Mouse (Mus musculus) Muller cell, postnatal 12 days (primary cell): ENCODE data around the gene Foxf2.

ENCODE experiments used
- DNase-seq: peaks from one replicate; pipeline ENCODE4 v3.0.0-alpha.2; 2015; ENCODE audit errors: inconsistent ontology term

The Foxf2 gene

DNA sequence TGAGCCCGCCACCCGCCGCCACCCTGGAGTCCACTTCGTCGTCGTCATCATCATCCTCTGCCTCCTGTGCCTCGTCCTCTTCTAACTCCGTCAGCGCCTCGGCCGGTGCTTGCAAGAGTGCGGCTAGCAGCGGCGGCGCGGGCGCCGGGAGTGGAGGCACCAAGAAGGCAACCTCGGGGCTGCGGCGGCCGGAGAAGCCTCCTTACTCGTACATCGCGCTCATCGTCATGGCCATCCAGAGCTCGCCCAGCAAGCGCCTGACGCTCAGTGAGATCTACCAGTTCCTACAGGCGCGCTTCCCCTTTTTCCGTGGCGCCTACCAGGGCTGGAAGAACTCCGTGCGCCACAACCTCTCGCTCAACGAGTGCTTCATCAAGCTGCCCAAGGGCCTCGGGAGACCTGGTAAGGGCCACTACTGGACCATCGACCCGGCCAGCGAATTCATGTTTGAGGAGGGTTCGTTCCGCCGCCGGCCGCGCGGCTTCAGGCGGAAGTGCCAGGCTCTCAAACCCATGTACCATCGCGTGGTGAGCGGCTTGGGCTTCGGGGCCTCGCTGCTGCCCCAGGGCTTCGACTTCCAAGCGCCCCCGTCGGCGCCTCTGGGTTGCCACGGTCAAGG lies 676 bp downstream of the Foxf2 start:
- peak; percentile 46 for DNase-seq

DNA sequence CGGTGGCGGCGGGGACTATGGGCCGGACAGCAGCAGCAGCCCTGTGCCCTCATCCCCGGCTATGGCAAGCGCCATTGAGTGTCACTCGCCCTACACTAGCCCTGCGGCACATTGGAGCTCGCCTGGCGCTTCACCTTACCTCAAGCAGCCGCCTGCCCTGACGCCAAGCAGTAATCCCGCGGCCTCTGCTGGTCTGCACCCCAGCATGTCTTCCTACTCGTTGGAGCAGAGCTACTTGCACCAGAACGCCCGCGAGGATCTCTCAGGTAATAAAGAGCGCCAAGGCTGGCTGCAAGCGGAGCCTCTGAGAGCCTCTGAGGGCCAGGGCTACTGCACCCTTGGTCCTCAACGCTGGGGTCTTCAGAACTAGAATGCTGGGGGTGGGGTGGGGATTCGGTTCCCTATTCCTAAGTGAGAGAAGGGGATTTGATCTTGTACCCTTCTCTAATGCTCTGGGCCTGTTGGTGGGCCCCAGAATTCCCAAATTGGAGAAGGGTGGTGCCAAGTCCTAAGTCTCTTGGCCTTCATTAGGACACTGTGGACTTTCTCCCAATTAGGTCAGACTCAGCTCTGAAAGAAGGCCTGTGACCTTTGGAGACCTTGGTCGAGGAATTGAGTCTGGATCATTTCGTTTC lies 1.5 kb downstream of the Foxf2 start:
- no peak for DNase-seq

DNA sequence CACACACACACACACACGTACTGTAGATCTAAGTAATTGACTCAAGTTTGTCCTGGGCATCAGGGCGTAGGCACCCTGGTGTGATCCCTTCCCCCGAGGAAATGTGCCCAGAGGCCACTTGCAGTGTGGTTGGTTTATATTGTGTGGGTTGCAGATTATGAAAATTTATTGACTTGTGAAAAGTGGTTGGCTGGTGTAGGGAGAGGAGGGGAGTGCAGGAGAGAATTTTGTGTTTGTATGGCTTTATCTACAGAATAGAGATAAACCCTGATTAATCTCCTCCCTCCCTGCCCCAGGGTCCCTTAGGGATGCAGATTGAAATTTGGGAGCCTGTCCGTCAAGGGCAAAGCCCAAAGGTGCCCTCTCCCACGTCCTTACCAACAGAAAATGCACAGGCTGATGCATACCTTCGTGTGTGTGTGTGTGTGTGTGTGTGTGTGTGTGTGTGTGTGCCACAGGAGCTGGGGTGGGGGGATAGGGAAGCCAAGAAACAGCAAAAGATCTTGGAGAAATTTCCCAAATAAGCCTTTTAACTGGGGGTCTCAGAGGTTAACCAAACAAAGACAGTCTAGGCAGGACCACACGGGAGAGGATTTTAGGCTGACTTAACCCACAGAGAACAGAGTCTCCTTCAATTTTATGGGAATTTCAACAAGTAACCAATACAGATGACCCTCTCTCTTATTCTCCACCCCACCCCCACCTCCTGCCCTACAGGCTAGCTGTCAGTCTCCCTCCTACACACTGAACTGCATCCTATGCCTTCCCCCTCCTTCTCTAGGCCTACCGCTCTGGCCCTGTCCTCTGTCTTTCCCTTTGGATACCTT lies 2.5 kb downstream of the Foxf2 start:
- no peak for DNase-seq

GRCm38 (mm10) chr13:31628691-31629180 lies 3.1 kb downstream of the Foxf2 start:
- DNase-seq, result no peak

DNA sequence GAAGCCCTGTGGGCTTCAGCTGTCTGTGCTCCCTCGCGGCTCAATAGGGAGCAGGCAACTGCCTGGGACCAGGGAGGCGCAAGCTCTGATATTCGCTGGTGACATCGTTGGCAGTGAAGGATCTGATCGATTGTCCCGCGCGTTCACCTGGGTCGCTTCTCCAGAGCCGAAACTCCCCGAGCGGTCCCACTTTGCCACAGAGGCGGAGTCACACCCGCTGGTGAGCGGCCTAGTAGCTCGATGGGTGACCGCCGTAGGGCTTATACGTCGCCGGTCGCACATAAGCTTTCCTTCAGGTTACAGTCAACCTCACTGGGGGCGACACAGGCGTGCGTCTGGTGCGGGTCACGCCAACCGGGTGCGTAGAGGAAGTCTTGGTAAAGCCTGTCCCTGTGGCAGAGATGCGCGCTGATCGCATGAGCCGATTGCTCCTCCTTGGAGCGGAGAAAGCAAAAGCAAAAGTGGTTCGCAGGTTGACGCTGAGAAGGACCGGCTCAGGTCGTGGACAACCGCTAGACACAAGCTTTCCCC lies 3.8 kb downstream of the Foxf2 start:
- DNase-seq, result peak; percentile 55

- DNase-seq, result no peak
Measured at GRCm38 (mm10) chr13:31630051-31630450, 4.4 kb downstream of the Foxf2 start.

GRCm38 (mm10) chr13:31630551-31630950 lies 4.9 kb downstream of the Foxf2 start:
- DNase-seq, result no peak

- DNase-seq, result no peak
Measured at GRCm38 (mm10) chr13:31631291-31631690, 5.7 kb downstream of the Foxf2 start.

DNA sequence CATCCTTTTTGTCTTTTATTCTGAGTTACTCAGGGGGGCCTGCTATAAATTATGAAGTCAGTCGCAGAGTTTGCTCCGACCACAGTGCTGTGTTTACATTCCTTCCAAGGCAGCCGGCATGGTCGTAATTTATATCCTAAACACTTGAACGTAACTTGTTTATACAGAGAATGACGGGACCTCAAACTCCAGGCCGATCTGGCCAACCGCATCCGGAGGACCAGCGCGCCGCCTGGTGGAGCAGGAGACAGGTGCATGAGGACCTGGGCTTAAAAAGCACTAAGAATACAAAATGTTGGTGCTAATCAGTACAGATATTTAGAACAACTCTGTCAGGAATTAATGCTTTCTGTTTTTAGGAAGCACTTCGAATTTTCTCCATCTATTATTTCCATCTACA lies 6.8 kb downstream of the Foxf2 start:
- DNase-seq, result peak; percentile 67

- DNase-seq, result no peak
Measured at GRCm38 (mm10) chr13:31633259-31633658, 7.6 kb downstream of the Foxf2 start.

- no peak for DNase-seq
Measured at GRCm38 (mm10) chr13:31635546-31635945, 9.9 kb downstream of the Foxf2 start.

GRCm38 (mm10) chr13:31641517-31641916 lies 15.9 kb downstream of the Foxf2 start:
- DNase-seq, result peak; percentile 29

DNA sequence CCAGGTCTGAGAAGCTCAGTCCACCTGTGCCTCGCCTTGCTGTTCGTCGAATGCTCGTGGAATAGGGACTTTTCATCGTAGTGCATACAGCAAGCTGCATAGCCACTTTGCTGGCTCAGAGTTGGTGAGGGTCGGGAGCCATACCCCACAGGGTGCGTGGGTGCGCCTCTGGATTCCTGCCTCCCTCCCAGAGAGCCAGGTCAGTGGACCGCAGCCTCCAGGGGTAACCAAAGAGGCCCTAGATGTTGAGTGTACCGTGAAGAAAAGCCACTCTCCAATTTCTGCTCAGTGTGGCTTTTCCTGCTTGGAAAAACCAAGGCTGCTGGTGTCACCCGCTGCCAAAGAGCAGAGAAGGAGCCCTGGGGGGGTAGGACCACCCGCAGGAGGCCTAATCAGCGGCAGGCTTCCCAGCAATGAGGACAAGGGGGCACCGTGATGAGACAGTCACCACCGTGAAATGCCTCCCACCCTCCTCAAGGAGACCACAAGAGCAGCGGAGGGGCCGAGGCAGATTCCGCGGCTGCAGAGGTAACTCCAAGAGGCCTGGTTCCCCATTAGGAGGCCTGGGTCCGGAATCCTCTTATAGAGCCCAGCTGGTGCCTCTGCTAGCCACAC lies 26.6 kb downstream of the Foxf2 start:
- no peak for DNase-seq

- no peak for DNase-seq
Measured at GRCm38 (mm10) chr13:31656249-31656648, 30.6 kb downstream of the Foxf2 start.

DNA sequence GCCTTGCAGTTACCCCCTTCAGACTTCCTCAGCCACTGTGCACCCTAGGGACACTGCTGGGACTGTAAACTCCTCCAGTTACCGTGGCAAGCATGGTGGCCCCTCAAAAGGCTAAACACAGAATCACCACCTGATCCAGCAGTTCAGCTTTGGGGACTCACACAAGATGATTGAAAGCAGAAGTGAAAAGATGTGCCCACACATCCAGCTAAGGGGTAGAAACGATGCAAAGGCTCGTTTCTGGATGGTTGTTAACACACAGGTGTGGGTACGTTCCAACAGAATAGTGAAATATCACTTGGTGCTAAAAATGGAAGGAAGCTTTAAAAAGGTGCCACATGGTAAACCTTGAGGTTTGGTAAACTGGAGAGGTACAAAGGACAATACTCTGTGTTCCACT lies 32.6 kb downstream of the Foxf2 start:
- DNase-seq, result no peak

GRCm38 (mm10) chr13:31658963-31659362 lies 33.3 kb downstream of the Foxf2 start:
- DNase-seq, result no peak

DNA sequence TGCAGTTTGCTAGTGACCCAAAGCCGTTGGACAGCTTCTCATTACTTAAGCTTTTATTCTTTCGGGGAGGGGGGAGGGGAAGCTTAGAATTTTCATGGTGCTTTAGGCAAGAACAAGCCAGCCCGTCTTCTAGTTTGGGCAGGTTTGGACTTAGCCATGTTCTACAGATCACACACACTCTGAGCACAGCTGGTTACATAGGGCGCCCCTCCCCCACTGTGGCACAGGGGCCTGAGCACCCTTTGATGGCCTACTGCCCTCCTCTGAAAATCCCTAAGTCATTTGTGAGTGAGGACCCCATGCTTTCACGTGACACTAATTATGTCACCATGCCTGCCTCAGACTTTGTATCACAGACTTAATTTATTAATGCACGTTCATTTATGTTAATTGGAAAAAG lies 35.6 kb downstream of the Foxf2 start:
- DNase-seq, result no peak

GRCm38 (mm10) chr13:31665376-31665775 lies 39.8 kb downstream of the Foxf2 start:
- DNase-seq, result no peak

GRCm38 (mm10) chr13:31667919-31668524 lies 42.4 kb downstream of the Foxf2 start:
- no peak for DNase-seq

GRCm38 (mm10) chr13:31672093-31672492 lies 46.5 kb downstream of the Foxf2 start:
- DNase-seq, result no peak
